Mouse (Mus musculus) forebrain, embryonic 16.5 days (tissue): Measurements from ENCODE around the gene Accs. TPM values are rescaled to one million over a fixed set of nuclear protein-coding genes. Genes with fewer than 3 reads are reported as not detected.

Experiments
- ATAC-seq: fragments of 200-750 bp; cut with Nextera tagmentation; 2 replicates; pipeline ENCODE4 v1.8.0; 2017; ENCODE audit warnings: mild to moderate bottlenecking, moderate library complexity
- H3K27ac ChIP-seq: fragments of 300-500 bp; sonication (generic); 2 replicates; pipeline ENCODE4 v1.5.1; 2014; ENCODE audit warnings: low read length, control low read depth
- H3K27me3 ChIP-seq: fragments of 300-500 bp; sonication (generic); replicated peaks from 2 replicates; pipeline ENCODE4 v1.6.1; 2014; ENCODE audit warnings: low read length; ENCODE audit not compliant: control insufficient read depth, insufficient read depth
- H3K36me3 ChIP-seq: fragments of 300-500 bp; sonication (generic); 2 replicates; pipeline ENCODE4 v1.6.1; 2014; ENCODE audit not compliant: control insufficient read depth, insufficient read depth
- H3K4me1 ChIP-seq: fragments of 300-500 bp; sonication (generic); replicated peaks from 2 replicates; pipeline ENCODE4 v1.6.1; 2014; ENCODE audit warnings: low read length; ENCODE audit not compliant: control insufficient read depth, insufficient read depth
- H3K4me2 ChIP-seq: fragments of 300-500 bp; sonication (generic); 2 replicates; pipeline ENCODE4 v1.6.1; 2014; ENCODE audit warnings: mild to moderate bottlenecking, low read length, control low read depth
- H3K4me3 ChIP-seq: fragments of 300-500 bp; sonication (generic); replicated peaks from 2 replicates; pipeline ENCODE4 v1.5.1; 2014; ENCODE audit warnings: mild to moderate bottlenecking, low read length, control low read depth
- H3K9ac ChIP-seq: fragments of 300-500 bp; sonication (generic); replicated peaks from 2 replicates; pipeline ENCODE4 v1.6.1; 2014; ENCODE audit warnings: low read depth, low read length, control low read depth
- H3K9me3 ChIP-seq: fragments of 300-500 bp; sonication (generic); 2 replicates; pipeline ENCODE4 v1.6.1; 2016; ENCODE audit warnings: low read length; ENCODE audit not compliant: control insufficient read depth
- WGBS: fragments of 180-500 bp; shearing (Covaris S2); extraction: QIAGEN DNeasy Blood & Tissue Kit; methylation state at CpG from one replicate; pipeline ENCODE4 v1.1.7; 2014; 5-methylcytosine and 5-hydroxymethylcytosine counted together
- polyA plus RNA-seq: library from polyadenylated mRNA; unstranded; fragments of >200 nt; fragmentation: Nextera tagmentation; extraction: Ambion mirVana; gene quantifications from 2 replicates; pipeline ENCODE4 v1.2.1, GENCODE M21; 2015

Gene Accs
- polyA plus RNA-seq, 1 experiment from 2014 or later: 7.2 TPM

DNA sequence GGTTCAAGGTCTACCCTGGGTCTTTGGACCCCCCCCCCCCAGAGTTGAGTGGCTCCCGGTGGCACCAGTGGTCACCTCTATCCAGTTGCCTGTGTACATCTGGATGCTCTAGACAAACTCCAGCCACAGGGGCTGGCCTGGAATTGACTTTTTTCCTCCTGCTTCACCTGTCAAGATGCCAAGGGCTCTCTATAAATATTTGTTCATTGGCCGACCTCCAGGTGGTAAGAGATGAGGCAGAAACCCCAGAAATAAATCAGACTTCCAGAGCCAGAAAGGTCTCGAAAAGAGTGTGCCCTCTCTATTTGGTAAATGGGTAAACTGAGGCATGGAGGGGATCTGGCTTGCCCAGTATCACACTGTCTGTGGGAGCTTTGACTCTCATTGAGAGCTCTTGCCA, 31.2 kb upstream of the Accs start:
- Histone ChIP-seq H3K27me3 (no peaks in the 10 kb centered on the region), H3K4me2 (no peak overlapping the region), H3K36me3 (no peaks in the 10 kb centered on the region), H3K27ac (no peak overlapping the region), H3K9me3 (no peaks in the 10 kb centered on the region), H3K4me3 (no peak overlapping the region), H3K9ac (no peak overlapping the region), H3K4me1 (no peaks in the 10 kb centered on the region; the same call in 1 of the 2 replicates)
- no peak for ATAC-seq
- 89% methylated on average over 3 of the region's 3 CpGs for WGBS

GRCm38 (mm10) chr2:93880450-93880849, 30.7 kb upstream of the Accs start:
- Histone ChIP-seq H3K9me3 (no peaks in the 10 kb centered on the region), H3K4me3 (no peak overlapping the region), H3K4me1 (no peaks in the 10 kb centered on the region; the same call in 1 of the 2 replicates), H3K4me2 (no peak overlapping the region), H3K9ac (no peak overlapping the region), H3K27ac (no peak overlapping the region), H3K27me3 (no peaks in the 10 kb centered on the region), H3K36me3 (no peaks in the 10 kb centered on the region)
- no peak for ATAC-seq
- WGBS: 77% methylated on average over 8 of the region's 8 CpGs

GRCm38 (mm10) chr2:93877005-93877404, 27.3 kb upstream of the Accs start:
- ATAC-seq: no peak
- Histone ChIP-seq H3K4me1 (peaks cover 11% of the 10 kb centered on the region), H3K4me3 (no peak overlapping the region), H3K9ac (no peak overlapping the region), H3K4me2 (no peak overlapping the region), H3K9me3 (no peaks in the 10 kb centered on the region), H3K27me3 (no peaks in the 10 kb centered on the region), H3K36me3 (no peaks in the 10 kb centered on the region), H3K27ac (no peak overlapping the region)
- WGBS: 60% methylated on average over 5 of the region's 5 CpGs

GRCm38 (mm10) chr2:93874606-93875005, 24.9 kb upstream of the Accs start:
- Histone ChIP-seq H3K27ac (no peak overlapping the region; the same call in 1 of the 2 replicates), H3K36me3 (no peaks in the 10 kb centered on the region), H3K4me1 (peaks cover 11% of the 10 kb centered on the region), H3K4me2 (no peak overlapping the region), H3K9ac (no peak overlapping the region), H3K4me3 (no peak overlapping the region), H3K9me3 (no peaks in the 10 kb centered on the region), H3K27me3 (no peaks in the 10 kb centered on the region)
- 90% methylated on average over 3 of the region's 3 CpGs for WGBS
- no peak for ATAC-seq

DNA sequence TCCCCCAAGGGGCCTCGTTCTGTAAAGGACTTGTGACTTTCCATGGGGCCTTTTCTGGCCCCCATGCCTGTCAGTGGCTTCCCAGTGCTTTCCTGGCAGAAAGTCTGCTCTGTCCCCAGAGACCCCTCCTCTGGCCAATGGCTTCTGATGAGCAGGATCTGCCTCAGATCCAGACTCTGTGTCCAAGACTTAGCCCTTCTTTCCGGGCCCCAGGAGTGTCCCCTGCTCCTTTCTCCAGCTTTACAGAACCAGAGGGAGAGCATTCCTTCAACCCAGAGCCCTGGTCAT, 24.4 kb upstream of the Accs start:
- Histone ChIP-seq H3K4me3 (no peak overlapping the region), H3K36me3 (no peaks in the 10 kb centered on the region), H3K9ac (no peak overlapping the region), H3K4me1 (peaks cover 11% of the 10 kb centered on the region), H3K27ac (peak overlapping the region; percentile 14; the same call in 1 of the 2 replicates), H3K4me2 (no peak overlapping the region), H3K9me3 (no peaks in the 10 kb centered on the region), H3K27me3 (no peaks in the 10 kb centered on the region)
- ATAC-seq: no peak
- WGBS: 31% methylated on average over 2 of the region's 2 CpGs

GRCm38 (mm10) chr2:93873449-93874226, 23.9 kb upstream of the Accs start:
- Histone ChIP-seq H3K4me2 (no peak overlapping the region), H3K4me3 (no peak overlapping the region), H3K9ac (no peak overlapping the region), H3K9me3 (no peaks in the 10 kb centered on the region), H3K27ac (0 out of 2 replicates have a peak overlapping the region, but pooled peaks have one; percentile 14), H3K36me3 (no peaks in the 10 kb centered on the region), H3K27me3 (no peaks in the 10 kb centered on the region), H3K4me1 (peaks cover 11% of the 10 kb centered on the region)
- peak; percentile 21; the same call in 1 of the 2 replicates for ATAC-seq
- WGBS: 28% methylated on average over 10 of the region's 12 CpGs

- no peak for ATAC-seq
- Histone ChIP-seq H3K9ac (no peak overlapping the region), H3K9me3 (no peaks in the 10 kb centered on the region), H3K4me3 (no peak overlapping the region), H3K4me2 (no peak overlapping the region), H3K27ac (no peak overlapping the region), H3K36me3 (no peaks in the 10 kb centered on the region), H3K4me1 (peaks cover 11% of the 10 kb centered on the region), H3K27me3 (no peaks in the 10 kb centered on the region)
- WGBS: 40% methylated on average over 7 of the region's 7 CpGs
These were observed 22.5 kb upstream of the Accs start for GRCm38 (mm10) chr2:93872257-93872656.

DNA sequence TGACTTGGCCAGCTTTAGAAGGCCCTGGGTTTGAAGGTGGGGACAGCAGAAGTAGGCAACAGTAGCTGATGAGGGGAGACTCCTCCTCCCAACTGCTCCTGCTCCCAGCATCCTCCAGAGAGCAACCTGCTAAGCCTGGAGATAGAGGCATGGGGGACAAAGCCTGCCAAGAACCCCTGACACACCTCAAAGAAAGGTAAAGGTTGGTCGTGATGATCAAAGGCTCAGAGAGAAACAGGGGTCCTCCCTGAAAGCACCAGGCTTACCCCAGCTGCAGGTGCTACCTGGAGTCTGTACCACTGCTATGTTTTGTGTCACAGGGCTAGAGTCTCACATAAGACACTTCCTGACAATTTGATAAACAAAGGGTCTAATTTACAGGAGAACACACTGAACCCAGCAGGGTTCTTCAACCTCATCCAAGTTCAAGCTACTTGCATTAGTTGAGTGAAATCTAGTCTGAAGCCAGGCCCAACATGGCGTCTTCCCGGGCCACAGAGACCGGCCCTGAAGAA, 21.7 kb upstream of the Accs start:
- no peak for ATAC-seq
- H3K27me3 ChIP-seq: no peaks in the 10 kb centered on the region
- H3K9ac ChIP-seq: no peak overlapping the region
- no peak overlapping the region for H3K27ac ChIP-seq
- H3K4me1 ChIP-seq: peaks cover 11% of the 10 kb centered on the region
- H3K4me2 ChIP-seq: no peak overlapping the region
- H3K4me3 ChIP-seq: no peak overlapping the region
- no peaks in the 10 kb centered on the region for H3K9me3 ChIP-seq
- H3K36me3 ChIP-seq: no peaks in the 10 kb centered on the region
- WGBS: 93% methylated on average over 4 of the region's 4 CpGs

- 39% methylated on average over 4 of the region's 4 CpGs for WGBS
- H3K4me2 ChIP-seq: no peak overlapping the region
- peaks cover 11% of the 10 kb centered on the region for H3K4me1 ChIP-seq
- no peak overlapping the region for H3K4me3 ChIP-seq
- no peaks in the 10 kb centered on the region for H3K27me3 ChIP-seq
- peak; percentile 71 for ATAC-seq
- no peaks in the 10 kb centered on the region for H3K9me3 ChIP-seq
- no peaks in the 10 kb centered on the region for H3K36me3 ChIP-seq
- no peak overlapping the region for H3K9ac ChIP-seq
- no peak overlapping the region for H3K27ac ChIP-seq
These were observed 21.1 kb upstream of the Accs start for GRCm38 (mm10) chr2:93870842-93871241.
